Comparison of ENCODE assay signal across 13 mouse cellular contexts in genomic region chr15:31318158-31318955, GRCm38 (mm10). TPM values are rescaled to one million over a fixed set of nuclear protein-coding genes. Genes with fewer than 3 reads are reported as not detected.
DNase-seq lines count a peak whose midpoint lies in the region; ATAC-seq and TF ChIP-seq lines count a peak whose summit lies in the region.
"Had no signal": no experiment of that assay in that cellular context is flagged by ENCODE, and none has a peak within 500 bp of the region (broad histone marks: within the 10 kb centered on the region; RNA-seq: fewer than 3 reads in every experiment).

No protein-coding gene starts in this region.

- H3K79me2 ChIP-seq in CH12.LX (replicated peaks; ENCODE audit: control insufficient read depth, extremely low read depth, insufficient read depth, poor library complexity, severe bottlenecking), result peaks cover 44% of the 10 kb centered on the region

- 42% methylated on average over 6 of the region's 6 CpGs for WGBS in hindbrain, embryonic 10.5 days
- 25% methylated on average over 6 of the region's 6 CpGs for WGBS in hindbrain, embryonic 16.5 days
- WGBS in forebrain, embryonic 12.5 days, result 26% methylated on average over 6 of the region's 6 CpGs
- 15% methylated on average over 6 of the region's 6 CpGs for WGBS in limb, embryonic 14.5 days

- no peak for TF ChIP-seq CTCF in CH12.LX (conservative IDR thresholded peaks at IDR 0.05 in 1 of 2, IDR thresholded peaks at IDR 0.05 in 1 of 2; ENCODE audit: low read depth in 2 of 2, low read length in 2 of 2)

- H3K4me3 ChIP-seq in hindbrain, embryonic 10.5 days, result no peak overlapping the region
- H3K4me3 ChIP-seq in hindbrain, embryonic 16.5 days (ENCODE audit: low read length), result no peak overlapping the region
- no peak overlapping the region for H3K4me3 ChIP-seq in CH12.LX (replicated peaks in 1 of 3; ENCODE audit: low read depth in 2 of 3, low read length in 2 of 3, poor library complexity in 1 of 3)
- no peak overlapping the region for H3K4me3 ChIP-seq in forebrain, embryonic 12.5 days (replicated peaks)
- no peak overlapping the region for H3K4me3 ChIP-seq in limb, embryonic 14.5 days (replicated peaks; ENCODE audit: low read length)
- H3K4me3 ChIP-seq: liver, embryonic 12.5 days; midbrain, embryonic 15.5 days had no signal

- H3K27me3 ChIP-seq in hindbrain, embryonic 10.5 days (ENCODE audit: insufficient read depth, poor library complexity, severe bottlenecking), result no peaks in the 10 kb centered on the region
- no peaks in the 10 kb centered on the region for H3K27me3 ChIP-seq in hindbrain, embryonic 16.5 days (replicated peaks; ENCODE audit: control insufficient read depth, insufficient read depth, low read length)
- no peaks in the 10 kb centered on the region for H3K27me3 ChIP-seq in CH12.LX (replicated peaks)
- H3K27me3 ChIP-seq in forebrain, embryonic 12.5 days, result no peaks in the 10 kb centered on the region
- H3K27me3 ChIP-seq in limb, embryonic 14.5 days (ENCODE audit: control insufficient read depth, insufficient read depth, low read length), result no peaks in the 10 kb centered on the region
- H3K27me3 ChIP-seq: liver, embryonic 12.5 days; midbrain, embryonic 15.5 days had no signal

- intact Hi-C loops in gastrocnemius, postnatal 36 days (cut with DNase I), result loop anchor here (2.0 to 5.0 kb wide), 2 partner anchors 124 to 269 kb away; no protein-coding TSS in a partner anchor

- H3K4me1 ChIP-seq in hindbrain, embryonic 10.5 days (replicated peaks), result peaks cover 26% of the 10 kb centered on the region
- H3K4me1 ChIP-seq in hindbrain, embryonic 16.5 days (ENCODE audit: control insufficient read depth, insufficient read depth, low read depth, low read length), result no peaks in the 10 kb centered on the region
- H3K4me1 ChIP-seq in CH12.LX (ENCODE audit: control insufficient read depth in 1 of 2, insufficient read depth in 2 of 2), result peaks cover 17 to 75% of the 10 kb centered on the region in 2 experiments
- peaks cover 21% of the 10 kb centered on the region for H3K4me1 ChIP-seq in forebrain, embryonic 12.5 days
- peaks cover 18% of the 10 kb centered on the region for H3K4me1 ChIP-seq in limb, embryonic 14.5 days (ENCODE audit: control insufficient read depth, insufficient read depth, low read length)
- H3K4me1 ChIP-seq: liver, embryonic 12.5 days had no signal

- H3K9me3 ChIP-seq in hindbrain, embryonic 10.5 days, result peaks cover 5% of the 10 kb centered on the region; the same call in 1 of the 2 replicates
- no peaks in the 10 kb centered on the region for H3K9me3 ChIP-seq in hindbrain, embryonic 16.5 days (ENCODE audit: control insufficient read depth, low read length)
- H3K9me3 ChIP-seq in CH12.LX (replicated peaks; ENCODE audit: low read length), result peaks cover 12% of the 10 kb centered on the region
- H3K9me3 ChIP-seq in forebrain, embryonic 12.5 days, result no peaks in the 10 kb centered on the region
- no peaks in the 10 kb centered on the region for H3K9me3 ChIP-seq in limb, embryonic 14.5 days (ENCODE audit: control insufficient read depth, low read length)
- H3K9me3 ChIP-seq: midbrain, embryonic 15.5 days had no signal

- TF ChIP-seq RAD21 in CH12.LX (IDR thresholded peaks at IDR 0.05; ENCODE audit: low read depth, low read length), result no peak; the same call in 1 of the 2 replicates

- TF ChIP-seq POLR2A in CH12.LX (IDR thresholded peaks at IDR 0.05; ENCODE audit: low read depth, low read length), result 0 out of 2 replicates have a peak, but pooled peaks have one; percentile 14
- no peak for TF ChIP-seq POLR2A in limb, embryonic 14.5 days (IDR thresholded peaks at IDR 0.05; ENCODE audit: borderline replicate concordance, extremely low read depth, insufficient read depth, insufficient read length)

- ATAC-seq in hindbrain, embryonic 16.5 days, result no peak
- ATAC-seq in forebrain, embryonic 12.5 days (ENCODE audit: low FRiP score), result no peak
- ATAC-seq in limb, embryonic 14.5 days (ENCODE audit: low FRiP score, low read depth), result peak; percentile 48
- ATAC-seq: liver, embryonic 12.5 days; midbrain, embryonic 15.5 days had no signal

- H3K4me2 ChIP-seq in hindbrain, embryonic 16.5 days (ENCODE audit: low read length), result no peak overlapping the region
- peak overlapping the region; percentile 30 for H3K4me2 ChIP-seq in CH12.LX (ENCODE audit: insufficient read depth, low read depth, poor library complexity, severe bottlenecking)
- no peak overlapping the region for H3K4me2 ChIP-seq in forebrain, embryonic 12.5 days
- H3K4me2 ChIP-seq in limb, embryonic 14.5 days (replicated peaks; ENCODE audit: low read depth, low read length, severe bottlenecking), result 0 out of 2 replicates have a peak overlapping the region, but pooled peaks have one; percentile 15
- H3K4me2 ChIP-seq: liver, embryonic 12.5 days; midbrain, embryonic 15.5 days had no signal

- peak overlapping the region; percentile 71 for H3K27ac ChIP-seq in hindbrain, embryonic 10.5 days
- no peak overlapping the region for H3K27ac ChIP-seq in hindbrain, embryonic 16.5 days (ENCODE audit: low read depth, low read length)
- H3K27ac ChIP-seq in CH12.LX (ENCODE audit: insufficient read depth, low read depth), result peak overlapping the region; percentile 73
- H3K27ac ChIP-seq in forebrain, embryonic 12.5 days, result peak overlapping the region; percentile 31; the same call in 1 of the 2 replicates
- peak overlapping the region; percentile 56 for H3K27ac ChIP-seq in limb, embryonic 14.5 days (replicated peaks; ENCODE audit: low read depth, low read length)
- H3K27ac ChIP-seq: liver, embryonic 12.5 days; midbrain, embryonic 15.5 days had no signal

- H3K9ac ChIP-seq in hindbrain, embryonic 16.5 days (ENCODE audit: low read depth, low read length), result no peak overlapping the region
- 0 out of 2 replicates have a peak overlapping the region, but pooled peaks have one; percentile 9 for H3K9ac ChIP-seq in CH12.LX (ENCODE audit: insufficient read depth, low read depth)
- no peak overlapping the region for H3K9ac ChIP-seq in forebrain, embryonic 12.5 days
- no peak overlapping the region for H3K9ac ChIP-seq in limb, embryonic 14.5 days (ENCODE audit: low read depth, low read length, severe bottlenecking)
- H3K9ac ChIP-seq: liver, embryonic 12.5 days; midbrain, embryonic 15.5 days had no signal

- dilution Hi-C loops in CH12.LX (cut with MboI; ENCODE audit: extremely low pct_ligation_motif_present, extremely low pct_unique_long_range_greater_than_20kb, low sequenced_read_pairs), result no loop called here

- in situ Hi-C loops in CH12.LX (cut with MboI; ENCODE audit: low pct_ligation_motif_present, low pct_unique_long_range_greater_than_20kb, low sequenced_read_pairs), result no loop called here

- no peak for DNase-seq in hindbrain, embryonic 10.5 days (ENCODE audit: low spot score)
- DNase-seq in CH12.LX (ENCODE audit: extremely low read depth), result peak; percentile 39
- peak; percentile 71 for DNase-seq in limb, embryonic 14.5 days (ENCODE audit: low spot score)
- no peak for DNase-seq in gastrocnemius, postnatal 36 days
- DNase-seq in gastrocnemius, postnatal 4 days (ENCODE audit: low spot score in 2 of 2), result no peak
- DNase-seq in heart, postnatal 4 days, result no peak
- DNase-seq: B cell, adult 2 months; kidney, adult 18-20 months; thymus, postnatal 36 days had no signal

- H3K36me3 ChIP-seq in hindbrain, embryonic 10.5 days, result no peaks in the 10 kb centered on the region
- H3K36me3 ChIP-seq in hindbrain, embryonic 16.5 days (ENCODE audit: control insufficient read depth, insufficient read depth, low read length), result no peaks in the 10 kb centered on the region
- H3K36me3 ChIP-seq in CH12.LX (replicated peaks in 1 of 2; ENCODE audit: control insufficient read depth in 1 of 2, insufficient read depth in 1 of 2, low read length in 1 of 2), result peaks cover 64 to 87% of the 10 kb centered on the region in 2 experiments
- no peaks in the 10 kb centered on the region for H3K36me3 ChIP-seq in forebrain, embryonic 12.5 days (replicated peaks)
- no peaks in the 10 kb centered on the region for H3K36me3 ChIP-seq in limb, embryonic 14.5 days (ENCODE audit: control insufficient read depth, insufficient read depth, low read length)
- H3K36me3 ChIP-seq: liver, embryonic 12.5 days; midbrain, embryonic 15.5 days had no signal

- TF ChIP-seq EP300 in CH12.LX (IDR thresholded peaks at IDR 0.05; ENCODE audit: low read length), result no peak

TF ChIP-seq in CH12.LX, 34 proteins besides CTCF, POLR2A, EP300 and RAD21 (continues in another document):
- TF ChIP-seq RCOR1 (conservative IDR thresholded peaks at IDR 0.05; ENCODE audit: low read depth, low read length) (no peak; the same call in 1 of the 2 replicates), E2F4 (IDR thresholded peaks at IDR 0.05; ENCODE audit: insufficient replicate concordance, low read depth, low read length) (no peak), ZMIZ1 (IDR thresholded peaks at IDR 0.05; ENCODE audit: low read depth, low read length) (no peak), TCF12 (IDR thresholded peaks at IDR 0.05; ENCODE audit: low read depth, low read length) (peak; percentile 47; the same call in 1 of the 2 replicates), MAFK (IDR thresholded peaks at IDR 0.05; ENCODE audit: insufficient replicate concordance, low read length) (no peak), CHD2 (IDR thresholded peaks at IDR 0.05; ENCODE audit: low read length) (no peak), MAX (IDR thresholded peaks at IDR 0.05; ENCODE audit: low read length) (0 out of 2 replicates have a peak, but pooled peaks have one; percentile 23), POLR2AphosphoS2 (IDR thresholded peaks at IDR 0.05; ENCODE audit: low read depth, low read length) (no peak), SIN3A (IDR thresholded peaks at IDR 0.05; ENCODE audit: low read length) (peak; percentile 45; the same call in 1 of the 2 replicates), ETS1 (conservative IDR thresholded peaks at IDR 0.05; ENCODE audit: low read depth, low read length) (peak; percentile 26; the same call in 1 of the 2 replicates), CHD1 (IDR thresholded peaks at IDR 0.05; ENCODE audit: low read depth, low read length) (0 out of 2 replicates have a peak, but pooled peaks have one; percentile 14), IRF4 (IDR thresholded peaks at IDR 0.05; ENCODE audit: low read depth, low read length) (peak; percentile 33; the same call in 1 of the 2 replicates)

RNA-seq across cellular contexts. Expression of gene Ankrd33b, which starts 49.2 kb away (rescaled TPM):
- polyA plus RNA-seq in hindbrain, embryonic 10.5 days (2016; fragmentation: Nextera tagmentation; extraction: Ambion mirVana), result 0.39 and 0.56 TPM in 2 replicates
- polyA plus RNA-seq in hindbrain, embryonic 16.5 days (2015; fragmentation: Nextera tagmentation; extraction: Ambion mirVana), result 0.98 and 1.2 TPM in 2 replicates
- total RNA-seq in CH12.LX (2012; rRNA removed), result 38.1 and 50.0 TPM in 2 replicates
- total RNA-seq in CH12.LX (2014; rRNA removed), result 69.1 and 69.6 TPM in 2 replicates
- polyA plus RNA-seq in CH12.LX (2012; ENCODE audit: insufficient read length, low read depth), result 55.3 and 60.3 TPM in 2 replicates
- 0.60 and 0.70 TPM in 2 replicates for polyA plus RNA-seq in forebrain, embryonic 12.5 days (2016; fragmentation: Nextera tagmentation; extraction: Ambion mirVana)
- 0.38 and 0.59 TPM in 2 replicates for polyA plus RNA-seq in limb, embryonic 14.5 days (2012; rRNA removed)
- 0.52 and 0.53 TPM in 2 replicates for polyA plus RNA-seq in limb, embryonic 14.5 days (2014; fragmentation: Nextera tagmentation; extraction: Ambion mirVana)
- total RNA-seq in gastrocnemius, postnatal 36 days (2021), result 10 to 100 TPM in 1 of 2 experiments, 1 to 10 TPM in 1; 9.9 to 14.5 TPM
- total RNA-seq in gastrocnemius, postnatal 4 days (2021), result 1 to 10 TPM; 4.9 to 5.3 TPM
- total RNA-seq in heart, postnatal 4 days (2021), result 10 to 100 TPM; 12.8 to 13.4 TPM

Comparison
In these comparisons a context has a peak if more than half of its experiments do, and no peak if none do; other contexts are left out.
1. DNase-seq: peak in CH12.LX (single experiment) and limb, embryonic 14.5 days (single experiment); none in hindbrain, embryonic 10.5 days (single experiment), gastrocnemius, postnatal 36 days (0 of 2), gastrocnemius, postnatal 4 days (0 of 2) and heart, postnatal 4 days (single experiment).
2. H3K4me2 ChIP-seq: peak in CH12.LX (single experiment) and limb, embryonic 14.5 days (single experiment); none in hindbrain, embryonic 16.5 days (single experiment) and forebrain, embryonic 12.5 days (single experiment).
3. RNA of gene Ankrd33b, which starts 49.2 kb away (polyA plus RNA-seq): 55.3 to 60.3 TPM in CH12.LX; 0.98 to 1.2 TPM in hindbrain, embryonic 16.5 days, 0.60 to 0.70 TPM in forebrain, embryonic 12.5 days, 0.38 to 0.59 TPM in limb, embryonic 14.5 days and 0.39 to 0.56 TPM in hindbrain, embryonic 10.5 days; every median in the first group is over 10 times any median in the second.